Mouse (Mus musculus) left cerebral cortex, adult 2 months (tissue): ENCODE results near the gene Gabbr2. TPM values are rescaled to one million over a fixed set of nuclear protein-coding genes. Genes with fewer than 3 reads are reported as not detected.

Experiments used
- DNase-seq, 2 experiments: peaks; one replicate each; pipeline ENCODE4 v3.0.0; 2021 to 2022; ENCODE audit warnings: low spot score in 2 of 2, mixed read lengths in 1 of 2; ENCODE audit errors: extremely low spot score in 1 of 2
- H3K27ac ChIP-seq: fragments of 200-600 bp; 2 replicates; pipeline ENCODE4 v1.8.1; 2022
- H3K4me3 ChIP-seq: fragments of 200-600 bp; 2 replicates; pipeline ENCODE4 v1.8.1; 2022
- CTCF ChIP-seq: fragments of 200-600 bp; IDR thresholded peaks from 2 replicates; pipeline ENCODE4 v1.8.1; 2022; ENCODE audit warnings: antibody characterized with exemption, mild to moderate bottlenecking, moderate library complexity
- intact Hi-C: fragments of 180-260 bp; cut with DNase I; formaldehyde crosslinking; loops from one replicate; pipeline ENCODE4 v1.15.1; 2025
- total RNA-seq, 2 experiments: library from RNA; stranded (reverse); gene quantifications; 2 replicates each; pipeline ENCODE4 v1.2.3; 2021

The Gabbr2 gene
- total RNA-seq, 2 experiments from 2014 or later: 258 to 266 TPM

- DNase-seq: no peak
- H3K4me3 ChIP-seq: no peak overlapping the region
- intact Hi-C loops: loop anchor here (1.0 to 5.0 kb wide), 4 partner anchors 34 to 81 kb away; no protein-coding TSS in a partner anchor
- peak overlapping the region; percentile 93 for H3K27ac ChIP-seq
- TF ChIP-seq CTCF: no peak
Measured at GRCm38 (mm10) chr4:46828141-46828571, 163.5 kb downstream of the Gabbr2 start.

DNA sequence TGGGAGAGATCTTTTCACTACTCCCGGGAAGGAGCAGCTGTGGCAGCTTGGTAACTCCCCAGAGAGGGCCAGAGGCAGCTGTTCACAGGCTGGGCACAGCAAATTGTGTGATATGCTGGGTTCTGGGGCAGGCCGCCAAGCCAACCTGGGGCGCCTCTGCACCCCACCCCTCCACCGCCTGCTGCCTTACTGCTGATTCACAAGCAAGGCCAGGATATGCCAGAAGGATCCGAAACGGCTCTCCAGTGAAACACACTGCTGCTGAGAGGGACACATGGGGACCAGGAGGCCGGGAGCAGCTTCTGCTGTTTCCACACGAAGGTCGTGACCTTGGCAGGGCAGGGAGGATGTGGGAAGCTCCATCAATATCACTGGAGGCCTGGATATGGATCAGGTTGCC, 164.2 kb downstream of the Gabbr2 start:
- intact Hi-C loops: loop anchor here (5.0 kb wide), 1 partner anchor 80 kb away; no protein-coding TSS in a partner anchor
- H3K4me3 ChIP-seq: no peak overlapping the region
- peak; percentile 49 to 77 for DNase-seq
- peak overlapping the region; percentile 93 for H3K27ac ChIP-seq
- no peak for TF ChIP-seq CTCF

GRCm38 (mm10) chr4:46825846-46826529, 165.7 kb downstream of the Gabbr2 start:
- intact Hi-C loops: loop anchor here (5.0 kb wide), 1 partner anchor 79 kb away; no protein-coding TSS in a partner anchor
- no peak overlapping the region for H3K4me3 ChIP-seq
- peak overlapping the region; percentile 93 for H3K27ac ChIP-seq
- no peak; the same call in 1 of the 2 replicates for TF ChIP-seq CTCF
- no peak for DNase-seq

DNA sequence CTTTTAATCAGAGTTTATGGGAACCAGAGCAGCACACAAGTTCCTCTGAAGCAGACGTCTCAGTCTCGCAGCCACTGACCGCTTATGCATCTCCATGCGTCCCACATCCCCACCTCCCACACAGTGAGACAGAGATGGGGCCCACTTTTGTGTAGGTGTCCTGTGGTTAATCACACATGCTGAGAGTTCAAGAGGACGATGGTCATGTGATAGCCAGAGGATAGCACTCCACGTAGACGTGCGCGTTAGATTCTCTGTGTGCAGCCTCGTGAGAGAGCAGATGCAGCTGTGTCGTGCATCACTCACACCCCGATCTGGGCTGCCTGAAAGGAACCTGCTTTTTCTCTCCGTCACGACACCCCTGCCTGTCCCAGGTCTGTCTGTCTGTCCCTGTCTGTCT, 167.9 kb downstream of the Gabbr2 start:
- DNase-seq: no peak

GRCm38 (mm10) chr4:46821709-46822108, 170.0 kb downstream of the Gabbr2 start:
- Histone ChIP-seq H3K4me3 (no peak overlapping the region), H3K27ac (peak overlapping the region; percentile 66)
- DNase-seq: no peak
- intact Hi-C loops: no loop called here
- TF ChIP-seq CTCF: no peak

More for the DNA sequence above, 167.9 kb downstream of the Gabbr2 start:
- intact Hi-C loops: no loop called here
- H3K4me3 ChIP-seq: no peak overlapping the region
- H3K27ac ChIP-seq: peak overlapping the region; percentile 93
- TF ChIP-seq CTCF: no peak

GRCm38 (mm10) chr4:46814954-46815353, 176.7 kb downstream of the Gabbr2 start:
- TF ChIP-seq CTCF: peak; percentile 21
- DNase-seq: no peak
- Histone ChIP-seq H3K27ac (peak overlapping the region; percentile 70), H3K4me3 (no peak overlapping the region)
- intact Hi-C loops: no loop called here

DNA sequence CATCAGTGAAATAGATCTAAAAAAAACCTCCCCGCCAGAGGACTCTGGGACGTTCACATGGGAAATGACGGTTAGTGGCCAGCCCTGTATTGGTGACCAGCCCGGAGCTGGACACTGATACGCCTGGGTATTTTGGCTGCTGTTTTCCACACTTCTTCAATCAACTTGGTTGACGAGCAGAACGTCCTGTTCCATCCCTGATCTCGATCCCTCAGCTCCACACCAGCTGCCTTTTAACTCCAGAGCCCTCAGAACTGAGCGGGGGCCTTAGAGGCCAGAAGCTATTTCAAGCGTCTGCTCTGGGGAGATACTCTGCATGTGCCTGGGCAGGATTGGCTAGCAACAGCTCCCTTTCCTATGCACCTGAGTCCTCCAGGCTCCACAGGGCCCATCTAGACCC, 177.4 kb downstream of the Gabbr2 start:
- intact Hi-C loops: no loop called here
- no peak for DNase-seq
- H3K27ac ChIP-seq: peak overlapping the region; percentile 70
- no peak overlapping the region for H3K4me3 ChIP-seq
- TF ChIP-seq CTCF: no peak

DNA sequence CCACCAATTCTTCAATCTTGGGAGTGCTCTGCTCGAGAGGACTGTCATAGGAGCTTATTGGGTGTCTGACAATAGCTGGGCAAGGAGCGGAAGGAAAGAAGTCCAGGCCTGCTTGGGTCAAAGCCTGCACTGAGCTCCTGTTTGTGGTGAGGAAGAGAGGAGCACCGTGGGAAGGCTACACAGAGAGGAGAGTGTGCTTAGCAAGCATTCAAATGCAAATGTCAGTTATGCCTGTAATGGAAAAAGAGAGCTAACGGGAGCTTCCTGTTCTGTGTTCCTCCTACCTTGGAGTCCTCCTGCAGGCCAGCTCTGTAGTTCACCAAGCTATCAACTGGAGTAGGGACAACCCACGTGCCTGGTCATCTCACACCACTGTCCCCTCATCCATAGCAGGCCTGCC, 180.5 kb downstream of the Gabbr2 start:
- no peak for DNase-seq
- intact Hi-C loops: no loop called here
- TF ChIP-seq CTCF: no peak
- Histone ChIP-seq H3K4me3 (no peak overlapping the region), H3K27ac (peak overlapping the region; percentile 77)

- DNase-seq: no peak
- no peak for TF ChIP-seq CTCF
- Histone ChIP-seq H3K4me3 (no peak overlapping the region), H3K27ac (peak overlapping the region; percentile 78)
- intact Hi-C loops: no loop called here
Measured at GRCm38 (mm10) chr4:46806876-46807275, 184.8 kb downstream of the Gabbr2 start.

DNA sequence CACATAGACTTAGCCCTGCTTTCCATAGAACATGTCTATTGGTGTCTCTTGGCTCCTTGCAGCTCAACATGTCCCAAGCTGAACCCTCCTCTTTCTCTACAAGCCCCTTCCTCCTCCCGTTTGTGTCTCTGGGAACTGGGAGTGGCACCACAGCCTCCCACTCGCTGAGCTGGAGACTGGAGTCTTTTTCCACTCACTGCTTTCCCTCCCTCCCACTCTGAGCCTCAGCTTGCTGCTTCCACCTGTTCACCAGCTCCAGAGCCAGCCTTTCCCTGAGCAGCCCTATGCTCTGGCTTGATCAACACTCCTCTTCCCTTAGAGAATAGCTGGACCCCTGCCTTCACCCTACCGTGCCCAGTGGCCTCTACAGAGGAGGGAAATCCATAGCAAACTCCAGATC, 185.8 kb downstream of the Gabbr2 start:
- peak; percentile 67 to 68 for DNase-seq
- Histone ChIP-seq H3K27ac (peak overlapping the region; percentile 90), H3K4me3 (no peak overlapping the region)
- no peak for TF ChIP-seq CTCF
- intact Hi-C loops: no loop called here

GRCm38 (mm10) chr4:46802386-46802785, 189.3 kb downstream of the Gabbr2 start:
- intact Hi-C loops: no loop called here
- Histone ChIP-seq H3K27ac (peak overlapping the region; percentile 24; the same call in 1 of the 2 replicates), H3K4me3 (no peak overlapping the region)
- TF ChIP-seq CTCF: no peak
- no peak for DNase-seq

GRCm38 (mm10) chr4:46799904-46800303, 191.8 kb downstream of the Gabbr2 start:
- H3K27ac ChIP-seq: no peak overlapping the region; the same call in 1 of the 2 replicates
- no peak for DNase-seq
- intact Hi-C loops: no loop called here
- no peak overlapping the region for H3K4me3 ChIP-seq
- TF ChIP-seq CTCF: no peak

GRCm38 (mm10) chr4:46795707-46796106, 196.0 kb downstream of the Gabbr2 start:
- peak; percentile 34 for TF ChIP-seq CTCF
- intact Hi-C loops: no loop called here
- Histone ChIP-seq H3K27ac (peak overlapping the region; percentile 73), H3K4me3 (no peak overlapping the region)
- no peak for DNase-seq
